Mouse (Mus musculus): ENCODE data around the gene Nfib. TPM values are rescaled to one million over a fixed set of nuclear protein-coding genes. Genes with fewer than 3 reads are reported as not detected.
A peak's percentile ranks its signal among the peaks of the same experiment; 100 is the strongest.

The Nfib gene
- total RNA-seq (2022): 100 to 1,000 TPM in 2 of 4 experiments, 10 to 100 TPM in 2; 86.8 to 108 (median 98.2) TPM

DNA sequence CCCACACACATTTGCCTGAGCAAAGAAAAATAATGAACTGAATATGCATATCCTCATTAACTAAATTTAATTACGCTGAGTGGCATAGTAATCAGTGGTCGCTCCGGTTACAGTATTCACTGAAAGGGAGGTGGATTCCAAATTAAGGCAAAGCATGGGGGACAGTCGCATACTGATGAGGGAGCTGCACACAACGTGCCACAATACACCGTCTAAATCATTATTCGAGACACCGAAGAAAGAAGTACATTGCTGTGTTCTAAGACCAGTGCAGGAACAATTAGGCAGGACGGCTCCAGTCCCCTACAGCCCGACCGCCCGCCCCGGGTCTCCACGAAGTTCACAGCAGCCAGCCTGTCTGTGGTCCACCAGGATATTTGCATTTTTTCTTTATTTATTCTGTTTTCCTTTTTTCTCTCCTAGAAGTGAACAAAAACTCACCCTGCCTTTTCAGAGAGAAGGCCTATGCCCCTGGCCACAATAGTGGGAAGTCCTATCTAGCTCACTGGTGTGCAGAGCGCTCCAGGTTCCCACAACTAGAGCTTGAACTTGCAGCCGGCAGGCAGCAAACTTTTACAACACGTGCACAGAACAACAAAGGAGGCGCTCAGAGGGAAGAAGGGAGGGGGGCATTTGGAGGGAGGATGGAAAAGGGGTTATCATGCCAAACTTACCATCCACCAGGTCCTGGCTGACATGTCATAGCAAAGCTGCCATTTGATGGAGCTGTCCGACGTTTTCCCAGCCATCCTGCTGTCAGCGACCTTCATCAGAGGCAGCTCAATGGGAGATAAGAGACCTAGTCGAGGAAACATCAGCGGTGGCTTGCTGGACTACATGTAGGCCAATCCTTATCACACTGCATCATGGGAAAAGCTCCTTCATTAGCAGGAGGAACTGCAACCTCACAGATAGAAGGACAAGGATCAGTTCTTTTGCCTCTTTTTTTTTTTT is at the start of gene Nfib:
Gene Nfib, minus strand, starts transcription at position 910 of the 954 bp plus-strand sequence.
- no peak for DNase-seq

DNA sequence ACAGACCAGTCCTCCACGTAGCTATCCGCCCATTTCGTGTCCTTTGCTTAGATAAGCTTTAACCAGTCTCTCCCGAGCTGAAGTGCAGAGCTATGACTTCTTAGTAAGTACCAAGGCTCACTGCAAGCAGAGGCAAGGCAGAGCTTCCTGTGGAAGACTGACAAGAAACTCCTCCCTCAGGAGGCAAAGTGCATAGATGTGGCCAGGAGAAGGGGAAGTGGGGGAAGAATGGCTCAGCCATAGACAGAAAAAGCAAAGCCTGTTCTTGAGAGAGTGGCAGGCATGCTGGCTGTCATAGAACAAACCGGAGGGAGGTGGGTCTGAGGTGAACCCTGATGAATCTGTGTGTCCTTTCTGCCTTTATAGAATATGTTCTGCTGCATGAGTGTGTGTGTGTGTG is 30.2 kb upstream of the Nfib start:
- DNase-seq: no peak

DNA sequence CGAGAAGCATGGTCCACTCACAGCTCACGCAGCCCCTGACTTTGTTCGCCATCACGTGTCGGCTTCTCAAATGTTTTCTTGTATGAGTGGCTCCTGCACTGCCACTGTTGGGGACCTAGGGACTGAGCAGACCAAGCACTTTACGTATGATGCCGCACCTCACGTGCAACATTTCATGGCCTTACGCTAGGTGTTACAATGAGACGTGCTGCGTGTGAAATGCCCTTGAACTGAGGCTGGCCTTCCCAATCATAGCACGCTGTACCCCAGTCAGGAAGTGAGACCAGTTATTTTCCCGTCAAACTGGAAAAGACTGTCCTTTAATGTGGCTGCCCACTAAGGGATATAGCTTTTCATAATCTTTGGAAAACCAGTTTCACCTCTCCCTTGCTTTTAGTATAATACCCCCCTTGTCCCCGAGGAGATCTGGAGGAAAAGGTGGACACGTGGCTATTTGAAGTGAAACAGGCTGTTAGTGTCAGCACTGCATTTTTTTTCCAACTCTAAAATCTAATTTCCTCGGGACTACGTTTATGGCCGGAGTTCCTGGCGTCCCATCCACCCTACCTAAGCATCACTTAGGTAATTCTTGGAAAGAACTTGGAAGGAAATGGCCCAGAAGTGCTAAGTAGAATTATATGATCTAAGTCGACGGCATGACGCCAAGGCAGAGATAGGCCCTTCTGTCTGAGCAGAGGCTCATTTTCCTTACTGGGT is 29.4 kb upstream of the Nfib start:
- DNase-seq: no peak

DNA sequence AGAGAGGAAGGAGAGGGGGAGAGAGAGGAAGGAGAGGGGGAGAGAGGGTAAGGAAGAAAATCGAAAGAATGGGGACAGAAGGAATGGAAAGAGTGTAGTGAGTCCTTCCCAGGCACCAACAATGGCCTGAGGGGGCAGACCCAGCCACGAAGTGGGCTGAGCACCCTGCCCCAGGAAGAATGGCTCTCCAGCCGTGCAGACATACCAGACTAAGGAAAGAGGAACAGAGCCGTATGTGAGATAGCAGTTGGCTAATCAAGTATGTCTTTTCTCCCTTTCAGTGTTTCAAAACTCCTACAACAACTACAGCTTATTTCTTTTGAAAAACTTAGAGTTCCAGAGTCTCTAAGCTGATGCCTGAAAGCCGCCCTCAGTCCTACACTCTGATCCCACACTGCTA is 28.8 kb upstream of the Nfib start:
- no peak for DNase-seq

DNA sequence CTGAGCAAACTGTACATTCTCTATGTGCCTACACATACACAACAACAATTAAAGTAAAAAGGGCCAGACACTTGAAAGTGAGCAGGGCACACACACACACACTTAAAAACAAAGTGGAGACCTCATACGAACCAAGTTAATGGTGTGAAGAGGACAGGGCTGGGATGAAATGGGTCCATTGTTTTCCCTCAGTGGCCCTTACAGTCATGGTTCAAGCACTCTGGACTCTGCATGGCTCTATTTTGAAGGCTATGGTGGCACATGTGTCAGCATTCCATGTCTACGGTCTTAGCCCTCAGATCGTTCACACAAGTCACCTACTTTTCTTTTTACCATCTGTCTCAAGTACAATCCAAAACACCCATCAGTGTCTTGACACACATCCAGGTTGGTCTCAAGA is 28.1 kb upstream of the Nfib start:
- no peak for DNase-seq

DNA sequence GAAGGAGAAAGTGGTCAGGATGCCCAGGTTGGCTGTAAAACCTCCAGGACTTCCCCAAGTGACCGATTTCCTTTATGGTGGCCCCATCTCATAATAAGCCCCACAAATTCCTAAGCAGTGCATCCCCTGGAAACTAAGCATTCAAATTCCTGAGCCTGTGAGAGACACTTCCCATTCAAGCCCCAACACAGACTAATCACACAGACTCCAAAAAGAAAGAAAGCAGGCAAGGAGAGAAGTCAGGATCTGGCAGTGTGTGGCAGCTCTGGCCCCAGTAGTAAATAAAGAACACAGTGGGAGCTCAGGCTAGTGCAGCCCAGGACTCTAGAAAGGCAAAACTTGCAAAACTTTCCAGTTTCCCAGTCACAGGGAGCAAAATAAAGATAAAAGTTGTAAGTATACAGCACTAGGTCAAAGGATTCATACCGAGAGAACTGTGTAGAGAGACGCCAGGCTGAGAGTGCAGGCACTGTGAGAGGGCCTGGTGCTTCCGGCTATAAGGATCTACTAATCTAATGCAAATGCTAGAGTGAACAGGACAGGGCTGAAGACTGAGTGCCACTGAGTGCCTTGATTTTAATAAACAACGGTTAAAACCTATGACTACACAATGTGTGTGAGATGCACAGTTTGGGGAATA is 24.8 kb upstream of the Nfib start:
- DNase-seq: no peak

DNA sequence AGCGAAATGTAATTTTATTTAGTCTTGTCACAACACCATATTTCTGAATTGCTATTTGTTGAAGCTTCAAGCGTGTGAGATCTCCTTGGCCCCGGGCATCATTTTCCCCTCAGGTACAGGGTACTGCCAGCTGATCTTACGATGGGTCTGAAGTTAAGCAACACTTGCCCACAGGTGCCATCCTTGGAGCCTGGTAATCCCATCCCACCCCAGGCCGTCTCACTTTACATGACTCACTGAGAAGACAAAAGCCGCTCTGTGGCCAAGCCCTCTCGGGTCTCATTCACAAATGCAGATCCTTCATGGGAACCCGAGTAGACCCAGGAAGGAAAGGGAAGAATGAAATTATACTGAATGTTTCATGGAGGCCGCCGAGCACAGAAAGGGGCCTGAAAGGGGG is 18.5 kb upstream of the Nfib start:
- no peak for DNase-seq

DNA sequence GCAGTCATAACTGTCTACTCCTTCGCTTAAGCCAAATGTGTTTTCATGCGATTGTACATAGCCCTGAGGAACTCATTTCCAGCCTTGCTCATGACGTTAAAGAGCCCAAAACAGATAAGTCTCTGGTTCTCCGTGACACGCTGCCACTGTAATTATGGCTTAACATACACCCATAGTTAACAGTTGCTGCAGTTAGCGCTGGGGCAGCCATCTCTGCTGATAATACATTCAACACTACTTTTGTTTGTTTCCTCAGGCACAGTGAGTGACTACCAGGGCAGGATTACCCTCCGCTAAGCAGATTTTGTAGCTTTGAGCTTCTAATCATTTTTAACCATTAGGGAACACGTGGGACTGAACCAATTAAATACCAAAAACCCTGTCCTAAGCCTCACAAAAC is 17.5 kb upstream of the Nfib start:
- no peak for DNase-seq

DNA sequence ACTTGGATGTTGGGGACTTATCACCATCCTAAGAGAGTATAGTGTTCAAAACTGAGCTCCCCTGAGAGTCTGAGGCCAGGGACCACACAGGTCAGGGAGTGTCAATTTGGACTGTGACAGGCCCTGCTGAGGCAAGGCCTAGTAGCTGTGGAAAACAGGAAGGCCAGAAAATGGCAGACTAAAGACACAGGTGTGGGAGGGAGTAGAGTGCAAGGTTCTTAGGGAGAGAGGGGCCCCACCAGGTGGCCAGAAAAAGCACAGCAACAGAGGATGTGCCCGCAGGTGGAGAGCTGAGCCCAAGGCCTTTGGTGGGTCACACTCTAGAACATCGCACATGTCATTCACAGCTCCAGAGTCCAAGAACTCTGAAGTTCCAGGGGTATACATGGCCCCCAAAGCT is 10.3 kb upstream of the Nfib start:
- no peak for DNase-seq

DNA sequence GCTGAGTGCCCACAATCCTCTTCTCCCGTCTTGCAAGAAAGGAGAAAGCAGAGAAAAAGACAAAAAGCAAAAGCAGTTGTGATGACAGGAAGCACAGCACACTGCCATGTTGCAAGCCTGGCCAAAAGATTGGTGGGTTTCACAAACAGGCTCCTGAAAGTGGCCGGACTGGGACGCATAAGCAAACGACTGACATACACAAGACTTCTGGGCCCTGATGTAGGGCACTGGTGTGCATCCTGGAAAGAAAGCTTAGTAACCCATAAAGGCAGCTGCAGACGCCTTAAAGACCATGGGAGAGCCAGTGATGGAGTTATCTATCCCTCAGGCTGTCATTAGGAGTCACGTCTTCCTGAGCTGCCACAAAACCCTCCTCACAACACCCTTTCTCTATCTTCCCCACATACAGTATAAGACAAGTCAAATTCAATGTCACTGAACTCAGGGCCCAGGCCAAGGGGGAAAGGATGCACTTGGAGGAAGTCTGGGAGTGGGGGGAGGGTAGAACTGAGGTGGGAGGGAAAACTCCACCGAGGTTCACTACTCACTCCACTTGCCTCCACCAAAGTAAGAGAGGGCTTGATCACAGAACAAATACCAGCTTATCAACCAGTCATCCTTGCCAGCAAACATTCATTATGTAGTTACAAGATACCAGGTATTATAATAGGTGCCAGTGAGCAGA is 6.2 kb upstream of the Nfib start:
- no peak for DNase-seq

DNA sequence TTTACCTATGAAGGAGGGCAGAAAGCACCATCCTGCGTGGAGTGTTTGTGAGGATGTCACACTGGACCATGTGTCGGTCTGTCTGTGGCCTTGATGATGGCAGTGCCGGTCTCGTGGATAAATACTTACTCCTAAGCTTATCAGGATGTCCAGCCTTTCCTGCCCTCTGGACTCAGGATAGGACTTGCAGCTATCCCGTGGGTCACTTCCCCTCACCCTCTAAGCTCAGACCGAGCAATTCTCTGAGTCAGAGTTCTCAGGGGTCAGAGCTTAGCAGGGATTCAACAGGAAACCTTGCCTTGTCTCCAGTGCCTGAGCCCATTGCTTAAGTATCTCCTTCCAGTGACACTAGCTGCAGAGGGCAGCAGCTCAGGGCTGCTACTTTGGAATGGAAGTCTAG is 4.1 kb upstream of the Nfib start:
- peak; percentile 2 for DNase-seq

DNA sequence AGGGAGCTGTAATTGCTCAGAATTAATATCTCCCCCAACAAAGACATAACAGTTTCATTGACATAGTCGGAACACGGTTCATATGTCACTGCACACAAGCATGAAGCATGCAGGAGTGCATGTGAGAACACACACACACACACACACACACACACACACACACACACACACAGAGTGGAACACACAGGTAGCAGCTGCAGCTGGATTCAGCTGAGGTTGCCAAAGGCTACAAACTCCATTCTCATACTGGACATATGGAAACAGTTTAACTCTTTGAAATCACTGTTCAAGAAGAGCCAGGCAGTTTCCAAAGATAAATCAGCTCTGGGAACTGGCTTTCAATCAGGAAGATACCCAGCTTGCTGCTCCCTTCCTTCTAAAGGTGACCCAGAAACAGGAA is 462 bp upstream of the Nfib start:
- DNase-seq: no peak

DNA sequence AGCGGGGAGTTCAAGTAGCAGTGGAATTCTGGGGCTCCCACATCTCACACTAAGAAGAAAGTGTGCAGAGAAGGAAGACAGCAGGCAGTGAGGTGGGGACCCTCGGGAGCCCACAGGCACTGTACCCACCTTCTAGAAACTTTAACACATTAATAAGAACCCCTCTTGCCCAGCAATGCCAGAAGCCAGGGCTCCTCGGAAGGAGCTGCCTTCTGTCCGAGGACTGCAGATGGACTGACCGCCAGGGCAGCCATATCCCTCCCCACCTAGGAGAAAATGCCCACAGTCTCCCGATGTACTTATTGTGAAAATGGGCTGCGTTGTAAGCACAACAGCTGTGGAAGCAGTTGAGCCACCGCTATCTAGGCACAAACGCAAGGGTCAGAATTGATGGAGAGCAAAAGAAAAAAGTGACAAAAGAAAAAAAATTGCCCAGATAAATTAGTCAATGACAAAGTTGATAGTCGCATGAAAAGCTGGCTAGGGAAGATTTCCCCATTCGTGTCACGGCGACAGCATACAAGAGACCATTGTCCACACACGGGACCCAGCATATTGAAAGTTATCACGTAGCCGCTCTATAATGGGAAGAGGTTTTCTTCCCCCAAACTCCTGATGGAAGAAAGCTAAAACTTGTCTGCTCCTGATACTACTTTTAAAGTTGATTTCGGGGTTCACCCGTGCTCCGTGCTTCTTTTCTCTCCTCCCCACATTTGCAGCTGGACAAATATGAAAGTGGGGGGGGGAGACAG is 1.3 kb downstream of the Nfib start:
- no peak for DNase-seq

DNA sequence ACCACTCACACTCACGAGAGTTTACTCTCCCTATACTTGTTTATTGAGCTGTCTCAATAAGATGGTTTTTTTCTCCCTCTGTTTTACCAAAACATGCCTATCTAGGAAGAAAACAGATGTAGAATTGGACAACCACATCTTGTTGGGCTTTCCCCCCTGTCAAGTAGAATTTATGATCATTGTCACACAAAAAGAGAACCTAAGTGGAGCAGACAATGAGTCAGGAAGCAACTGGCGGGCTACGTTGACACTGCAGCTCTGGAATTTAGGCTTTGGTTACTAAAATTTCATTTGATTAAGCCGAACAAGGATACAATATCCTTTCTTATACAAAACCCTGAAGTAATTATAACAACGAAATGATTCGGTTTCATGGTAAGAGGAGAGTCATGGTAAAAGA is 2.7 kb downstream of the Nfib start:
- no peak for DNase-seq

DNA sequence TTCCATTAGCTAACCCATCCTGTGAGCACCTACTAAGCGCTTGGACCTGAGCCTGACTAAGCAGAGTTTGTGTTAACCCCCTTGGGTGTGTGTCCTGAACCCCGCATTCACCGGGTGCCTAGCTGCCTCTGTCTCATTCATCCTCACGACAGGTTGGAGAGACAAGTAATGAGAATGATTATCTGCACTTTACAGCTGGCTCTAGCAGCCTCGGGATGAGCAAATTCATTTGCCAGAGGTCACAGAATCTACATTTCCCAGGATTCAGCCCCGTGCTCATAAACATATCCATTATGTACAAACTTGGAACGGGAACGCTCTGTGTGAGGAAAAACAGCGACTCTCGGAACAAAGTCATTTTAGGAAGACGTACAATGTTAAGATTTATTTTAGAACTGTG is 6.0 kb downstream of the Nfib start:
- no peak for DNase-seq

DNA sequence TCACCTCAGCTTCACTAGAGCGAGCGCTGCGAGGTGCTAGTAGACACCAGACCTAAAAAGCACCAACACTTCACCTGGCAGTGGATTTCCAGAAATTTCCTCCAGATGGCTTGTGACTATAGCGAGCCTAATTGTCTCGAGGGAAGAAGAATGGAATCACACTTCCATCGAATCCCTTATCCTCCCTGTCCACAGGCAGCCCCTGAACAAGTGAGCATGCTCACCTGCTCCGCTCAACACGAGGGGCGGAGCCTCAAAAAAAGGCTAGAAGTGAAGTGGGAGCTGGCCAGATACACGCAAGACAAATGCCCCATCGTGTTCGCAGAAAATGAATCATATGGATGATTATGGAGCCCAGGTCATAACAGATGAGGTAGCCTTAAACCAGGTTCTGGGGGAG is 6.9 kb downstream of the Nfib start:
- DNase-seq: no peak

DNA sequence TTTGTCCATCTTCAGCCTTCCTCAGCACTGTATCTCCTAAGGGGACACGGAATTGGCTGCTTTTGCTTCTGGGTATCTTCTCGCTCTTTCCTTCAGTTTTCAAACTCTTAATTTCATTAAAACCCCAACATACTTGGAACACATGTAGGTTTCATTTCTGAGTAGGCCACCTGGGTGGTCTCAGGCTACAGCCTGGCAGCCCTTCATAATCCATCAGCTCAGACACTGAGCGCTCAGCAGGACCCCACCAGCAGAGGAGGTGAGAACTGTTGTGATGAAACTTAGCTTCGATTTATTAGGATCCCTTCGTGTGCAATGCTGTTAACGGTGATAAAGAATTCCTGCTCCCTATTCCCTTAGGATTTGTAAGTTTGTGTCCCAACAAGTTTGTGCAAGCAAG is 8.4 kb downstream of the Nfib start:
- no peak for DNase-seq

DNA sequence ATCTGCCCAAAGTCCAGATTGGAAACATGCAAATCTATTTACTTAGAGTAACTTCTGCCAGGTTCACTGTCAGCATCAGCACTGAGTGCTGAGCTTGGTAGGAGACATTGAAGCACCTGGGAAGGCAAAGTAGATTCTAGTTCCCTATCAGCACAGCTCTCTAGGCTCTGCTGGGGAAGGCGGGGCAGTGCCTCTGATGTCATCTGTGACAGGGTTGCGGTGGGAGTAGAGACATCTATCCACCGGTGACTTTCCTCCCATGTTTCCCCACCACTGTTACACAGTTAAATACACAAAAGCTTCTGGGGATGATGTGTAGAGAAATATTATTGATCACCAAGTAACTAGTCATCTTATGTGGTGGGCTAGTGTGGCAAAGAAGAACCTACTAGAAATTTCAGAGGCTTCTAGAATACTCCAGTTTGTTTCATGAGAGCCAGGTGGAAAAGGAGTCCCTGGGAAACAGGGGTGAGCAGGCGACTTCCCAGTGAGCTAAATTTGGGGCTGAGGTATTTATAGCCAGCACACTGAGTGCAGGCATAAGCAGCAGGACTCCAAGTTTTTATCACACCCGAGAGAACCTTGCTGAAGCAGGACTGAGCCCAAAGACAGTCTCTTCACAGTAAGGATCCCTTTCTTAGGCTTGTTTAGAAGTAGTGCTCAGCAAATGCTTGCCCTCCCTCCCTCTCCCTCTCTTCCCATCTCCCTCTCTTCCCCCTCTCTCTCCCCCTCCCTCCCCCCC is 9.6 kb downstream of the Nfib start:
- DNase-seq: no peak

DNA sequence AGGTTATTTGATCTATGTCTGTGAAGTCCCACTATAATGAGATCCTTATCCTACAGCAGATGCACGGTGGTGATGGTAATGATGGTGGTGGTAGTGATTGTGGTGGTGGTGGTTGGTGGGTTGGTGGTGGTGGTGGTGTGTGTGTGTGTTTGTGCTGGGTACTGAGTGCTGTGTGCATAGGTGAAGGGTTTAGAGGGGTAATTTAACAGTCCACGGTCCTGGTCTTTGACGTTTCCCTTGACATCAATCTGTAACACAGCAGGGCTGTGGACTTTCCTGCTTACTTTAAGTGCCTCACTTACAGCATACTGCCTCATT is 13.6 kb downstream of the Nfib start:
- no peak for DNase-seq

DNA sequence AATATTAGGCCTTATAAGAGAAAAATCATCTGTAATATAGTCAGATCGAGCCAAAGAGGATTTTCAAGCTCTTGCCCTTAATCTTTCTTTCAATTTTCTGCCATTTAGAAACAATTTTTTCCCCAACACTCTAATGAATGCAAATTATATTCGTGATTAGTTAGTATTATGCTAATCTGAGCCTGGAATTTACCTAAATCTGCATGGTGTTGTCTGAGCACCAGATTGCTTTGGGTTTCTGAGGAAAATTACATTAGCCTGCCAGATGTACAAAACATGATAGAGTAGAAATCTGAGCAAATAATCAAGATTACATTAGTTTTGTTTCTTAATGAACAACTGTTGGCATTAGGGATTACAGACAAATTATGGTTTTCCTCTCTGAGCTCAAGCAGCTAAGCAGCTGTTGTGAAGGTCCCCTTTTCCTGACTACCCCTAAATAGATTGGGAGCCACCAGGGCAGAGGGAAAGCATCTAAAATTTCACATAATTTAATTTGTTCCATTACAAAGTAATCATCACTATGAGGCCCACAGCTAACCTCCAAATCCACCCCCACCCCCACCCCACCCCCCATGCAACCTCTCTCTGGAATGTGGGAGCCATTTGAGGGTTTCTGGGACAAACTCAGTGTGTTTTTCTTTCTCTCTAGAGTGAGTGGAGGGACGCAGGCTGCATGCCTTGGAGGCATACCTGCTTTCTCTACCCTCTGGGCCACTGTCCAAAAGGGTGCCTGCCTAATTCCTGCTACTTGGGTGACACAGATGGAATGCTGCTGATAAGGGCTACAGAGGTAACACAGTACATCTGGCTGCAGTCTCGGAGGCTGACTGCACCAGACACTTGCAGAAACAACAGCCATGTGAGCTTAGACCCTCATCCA is 14.2 kb downstream of the Nfib start:
- no peak for DNase-seq
